Mouse (Mus musculus): Measurements from ENCODE around the gene Faf1.

GRCm38 (mm10) chr4:109984496-109985423, 308.4 kb downstream of the Faf1 start:
- TF ChIP-seq GATA1 (IDR thresholded peaks at IDR 0.05; ENCODE audit: borderline replicate concordance, low read length) = no peak
- no peak for TF ChIP-seq FLI1 (IDR thresholded peaks at IDR 0.05; ENCODE audit: low read length)

Data from megakaryocyte, embryonic 14.5 days (primary cell).